Mouse (Mus musculus): ENCODE data around the gene Pxmp2.

DNA sequence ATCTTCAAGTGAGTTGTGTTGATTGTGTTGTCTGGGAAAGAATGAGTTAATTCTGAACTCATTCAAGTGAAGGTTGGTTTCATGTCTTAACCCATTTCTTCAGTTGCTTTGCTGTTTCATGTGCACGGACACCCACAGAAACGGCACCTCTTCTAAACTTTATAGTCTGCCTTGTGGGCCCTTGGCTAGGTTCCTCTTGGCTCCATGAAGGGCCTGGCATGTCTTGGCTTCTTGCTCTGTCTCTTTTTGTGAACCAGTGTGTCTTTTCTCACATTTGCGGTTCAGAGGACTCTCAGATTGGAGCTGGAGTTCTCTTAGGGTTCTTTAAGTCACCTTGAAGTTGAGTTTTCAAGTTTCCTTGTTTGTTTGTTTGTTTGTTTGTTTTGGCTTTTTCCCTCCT, 60.9 kb downstream of the Pxmp2 start:
- no peak for TF ChIP-seq CTCF (IDR thresholded peaks at IDR 0.05; ENCODE audit: low read depth)
- no peak for TF ChIP-seq EP300 (IDR thresholded peaks at IDR 0.05; ENCODE audit: low read depth)
